Mouse (Mus musculus): Measurements from ENCODE around the gene Stk11ip.
A peak's percentile ranks its signal among the peaks of the same experiment; 100 is the strongest.

- TF ChIP-seq CTCF (IDR thresholded peaks at IDR 0.05; ENCODE audit: low read depth, low read length) (peak; percentile 80), TAL1 (conservative IDR thresholded peaks at IDR 0.05; ENCODE audit: low read depth, low read length) (no peak), POLR2AphosphoS5 (IDR thresholded peaks at IDR 0.05; ENCODE audit: insufficient replicate concordance, low read depth, low read length) (no peak), GATA2 (IDR thresholded peaks at IDR 0.05; ENCODE audit: borderline replicate concordance, low read depth, low read length) (no peak), GATA1 (IDR thresholded peaks at IDR 0.05; ENCODE audit: borderline replicate concordance, low read length) (no peak)
Measured at GRCm38 (mm10) chr1:75477264-75477965, 43.9 kb upstream of the Stk11ip start.

Measured in G1E (cell line).